Mouse (Mus musculus): ENCODE data around the gene Hbq1a. TPM values are rescaled to one million over a fixed set of nuclear protein-coding genes. Genes with fewer than 3 reads are reported as not detected.

The Hbq1a gene
- total RNA-seq (2015; ENCODE audit: low replicate concordance), result 4.2 TPM in 1 of 2 replicates, not detected in the other
- 9.9 TPM in 1 of 2 replicates, not detected in the other for total RNA-seq (2017; ENCODE audit: low replicate concordance)

- ATAC-seq (replicated peaks; ENCODE audit: low FRiP score, poor library complexity, severe bottlenecking), result peak; percentile 26
Observed at GRCm38 (mm10) chr11:32299865-32300264, at the start of gene Hbq1a. Gene Hbq1a (plus strand): TSS chr11:32300069.

- peak; percentile 84 for ATAC-seq (replicated peaks; ENCODE audit: low FRiP score, poor library complexity, severe bottlenecking)
Observed at GRCm38 (mm10) chr11:32250880-32251763, 48.7 kb upstream of the Hbq1a start.

GRCm38 (mm10) chr11:32253121-32253520 lies 46.7 kb upstream of the Hbq1a start:
- no peak for ATAC-seq (replicated peaks; ENCODE audit: low FRiP score, poor library complexity, severe bottlenecking)

- ATAC-seq (replicated peaks; ENCODE audit: low FRiP score, poor library complexity, severe bottlenecking), result peak; percentile 93
Observed at GRCm38 (mm10) chr11:32256146-32256545, 43.7 kb upstream of the Hbq1a start.

- peak; percentile 0; the same call in 1 of the 2 replicates for ATAC-seq (replicated peaks; ENCODE audit: low FRiP score, poor library complexity, severe bottlenecking)
Observed at GRCm38 (mm10) chr11:32256566-32256965, 43.3 kb upstream of the Hbq1a start.

GRCm38 (mm10) chr11:32262674-32263415 lies 37.0 kb upstream of the Hbq1a start:
- ATAC-seq (replicated peaks; ENCODE audit: low FRiP score, poor library complexity, severe bottlenecking), result no peak

- peak; percentile 60 for ATAC-seq (replicated peaks; ENCODE audit: low FRiP score, poor library complexity, severe bottlenecking)
Observed at GRCm38 (mm10) chr11:32265117-32265738, 34.6 kb upstream of the Hbq1a start.

GRCm38 (mm10) chr11:32266194-32266593 lies 33.7 kb upstream of the Hbq1a start:
- no peak for ATAC-seq (replicated peaks; ENCODE audit: low FRiP score, poor library complexity, severe bottlenecking)

GRCm38 (mm10) chr11:32266776-32267175 lies 33.1 kb upstream of the Hbq1a start:
- ATAC-seq (replicated peaks; ENCODE audit: low FRiP score, poor library complexity, severe bottlenecking), result no peak

- ATAC-seq (replicated peaks; ENCODE audit: low FRiP score, poor library complexity, severe bottlenecking), result peak; percentile 73
Observed at GRCm38 (mm10) chr11:32267188-32267884, 32.5 kb upstream of the Hbq1a start, which contains the start of gene Nprl3. Gene Nprl3 (minus strand): TSS chr11:32267707.

- ATAC-seq (replicated peaks; ENCODE audit: low FRiP score, poor library complexity, severe bottlenecking), result peak; percentile 10
Observed at GRCm38 (mm10) chr11:32267964-32268363, 31.9 kb upstream of the Hbq1a start.

GRCm38 (mm10) chr11:32268952-32269351 lies 30.9 kb upstream of the Hbq1a start:
- peak; percentile 76 for ATAC-seq (replicated peaks; ENCODE audit: low FRiP score, poor library complexity, severe bottlenecking)

- ATAC-seq (replicated peaks; ENCODE audit: low FRiP score, poor library complexity, severe bottlenecking), result no peak
Observed at GRCm38 (mm10) chr11:32271178-32271577, 28.7 kb upstream of the Hbq1a start.

GRCm38 (mm10) chr11:32276347-32276746 lies 23.5 kb upstream of the Hbq1a start, which contains the start of gene Hba-x:
Gene Hba-x (plus strand): TSS chr11:32276400.
- no peak for ATAC-seq (replicated peaks; ENCODE audit: low FRiP score, poor library complexity, severe bottlenecking)

- ATAC-seq (replicated peaks; ENCODE audit: low FRiP score, poor library complexity, severe bottlenecking), result no peak
Observed at GRCm38 (mm10) chr11:32277736-32278457, 22.0 kb upstream of the Hbq1a start.

GRCm38 (mm10) chr11:32278458-32278957 lies 21.4 kb upstream of the Hbq1a start:
- ATAC-seq (replicated peaks; ENCODE audit: low FRiP score, poor library complexity, severe bottlenecking), result no peak

GRCm38 (mm10) chr11:32280646-32281045 lies 19.2 kb upstream of the Hbq1a start:
- ATAC-seq (replicated peaks; ENCODE audit: low FRiP score, poor library complexity, severe bottlenecking), result no peak

- ATAC-seq (replicated peaks; ENCODE audit: low FRiP score, poor library complexity, severe bottlenecking), result no peak
Observed at GRCm38 (mm10) chr11:32281416-32282144, 18.3 kb upstream of the Hbq1a start.
